Mouse (Mus musculus) lung, postnatal 10 days (tissue): ENCODE data around the gene Tcl1b2.
"Not testable (repeated sequence)": the region's sequence is repeated elsewhere in the genome, so short reads cannot be mapped to it uniquely, and the experiment has no call there.

Source experiments
- DNase-seq: peaks from one replicate; pipeline ENCODE4 v3.0.0; 2021

The Tcl1b2 gene

DNA sequence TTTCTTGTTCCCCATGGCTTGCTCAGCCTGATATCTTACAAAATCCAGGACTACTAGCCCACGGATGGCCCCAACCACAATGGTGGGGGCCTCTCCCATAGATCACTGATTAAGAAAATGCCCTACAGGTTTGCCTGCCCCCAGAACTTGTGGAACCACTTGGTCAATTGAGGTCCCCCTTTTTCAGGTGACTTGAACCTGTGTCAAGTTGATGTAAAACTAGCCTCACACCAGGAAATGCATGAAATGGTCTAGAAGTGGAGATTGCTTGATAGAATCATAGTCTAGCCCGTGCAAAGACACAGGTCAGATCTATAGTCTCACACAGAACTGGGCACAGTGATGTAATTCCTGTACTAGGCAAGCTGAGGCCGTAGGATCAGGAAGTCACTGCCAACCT lies at the start of gene Tcl1b2:
Gene Tcl1b2, plus strand, starts transcription at position 301 of the 400 bp plus-strand sequence.
- no peak for DNase-seq

- DNase-seq, result peak; percentile 27
Measured at GRCm38 (mm10) chr12:105099466-105100044, 46.3 kb upstream of the Tcl1b2 start.

DNA sequence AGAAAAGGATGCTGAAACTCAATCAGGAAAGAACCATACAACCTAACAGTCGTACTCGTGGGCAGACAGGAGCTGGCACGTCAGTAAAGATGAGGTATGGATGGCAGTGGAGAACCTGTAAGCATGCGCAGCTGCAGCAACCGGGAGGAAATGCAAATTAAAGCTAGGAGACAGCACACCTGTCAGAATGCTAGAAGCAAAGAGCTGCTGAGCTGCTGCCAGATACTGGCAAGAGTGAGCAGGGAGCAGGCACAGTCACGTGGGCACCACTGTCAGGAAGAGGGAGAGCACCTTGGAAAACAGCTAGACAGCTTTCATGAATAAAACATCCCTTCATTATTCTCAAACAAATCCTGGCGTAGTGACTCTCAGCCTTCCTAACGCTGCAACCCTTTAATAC lies 42.9 kb upstream of the Tcl1b2 start:
- DNase-seq, result no peak

DNA sequence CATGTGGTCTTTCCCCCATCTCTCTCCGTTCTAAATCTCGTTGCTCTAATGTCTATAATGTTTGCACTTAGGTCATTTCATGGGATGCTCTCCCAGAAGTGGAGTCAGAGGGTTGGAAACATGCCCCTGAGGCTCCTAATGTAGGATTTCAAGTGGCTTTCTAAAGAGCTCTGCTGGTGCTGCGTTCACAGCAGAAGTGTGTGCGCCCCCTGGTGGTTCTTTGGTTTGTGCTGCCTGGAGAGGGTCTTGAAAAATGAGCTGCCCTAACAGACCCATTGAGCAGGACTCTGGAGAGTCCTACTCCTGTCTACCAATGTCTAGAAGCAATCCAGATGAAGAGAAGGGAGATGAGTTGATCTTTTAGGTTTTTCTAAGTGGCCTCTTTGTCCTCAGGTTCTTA lies 41.8 kb upstream of the Tcl1b2 start:
- peak; percentile 87 for DNase-seq

DNA sequence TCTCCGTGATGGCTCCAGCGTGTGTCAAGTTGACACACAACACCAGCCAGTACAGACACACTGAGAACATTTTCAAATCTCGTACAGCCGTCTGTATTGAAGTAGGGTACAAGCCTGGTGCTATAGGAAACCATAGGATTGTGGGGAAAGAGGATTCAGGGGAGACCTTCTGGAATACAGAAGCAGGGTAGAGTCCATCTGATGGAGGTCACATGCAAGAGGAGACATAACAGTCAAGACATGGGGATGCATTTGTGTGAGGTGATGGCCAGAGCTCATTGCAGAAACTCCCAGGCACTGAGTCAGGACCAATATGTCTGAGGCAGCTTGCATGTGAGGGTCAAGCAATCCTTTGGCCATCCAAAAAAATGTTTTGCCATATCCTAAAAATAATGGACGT lies 40.5 kb upstream of the Tcl1b2 start:
- no peak for DNase-seq

DNA sequence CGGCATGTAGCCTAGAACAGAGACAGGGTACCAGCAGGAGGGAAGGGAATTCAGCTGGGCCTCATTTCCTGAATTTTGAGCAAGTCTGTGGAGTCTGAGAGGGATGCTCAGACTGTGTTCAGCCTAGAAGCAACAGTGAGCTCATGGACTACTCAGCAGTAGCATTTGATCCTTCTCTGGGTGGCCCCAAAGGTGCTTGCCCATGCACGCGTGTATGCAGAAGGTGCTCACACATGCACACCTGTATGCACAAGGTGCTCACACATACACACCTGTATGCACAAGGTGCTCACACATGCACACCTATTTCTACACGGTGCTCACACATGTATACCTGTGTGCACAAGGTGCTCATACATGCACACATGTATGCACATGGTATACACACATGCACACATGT lies 37.0 kb upstream of the Tcl1b2 start:
- no peak for DNase-seq

DNA sequence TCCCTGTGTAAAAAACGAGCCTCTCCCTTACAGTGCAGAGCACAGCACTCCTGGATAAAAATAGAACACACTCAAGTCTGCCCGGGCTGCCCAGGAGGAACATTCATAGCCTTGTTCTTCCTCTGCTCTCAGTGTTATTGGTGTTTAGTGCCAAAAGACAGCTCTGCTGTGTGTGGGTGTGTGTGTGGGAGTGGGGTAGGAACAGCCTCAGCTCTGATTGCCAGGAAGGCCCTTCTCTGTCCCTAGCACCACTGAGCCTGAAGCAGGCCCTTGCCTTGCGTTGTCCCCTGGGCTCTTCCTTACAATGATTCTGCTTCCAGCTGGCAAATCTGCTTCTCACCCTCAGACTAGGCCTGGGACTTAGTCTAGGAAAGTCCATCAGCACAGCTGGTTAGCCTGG lies 36.4 kb upstream of the Tcl1b2 start:
- DNase-seq, result no peak

DNA sequence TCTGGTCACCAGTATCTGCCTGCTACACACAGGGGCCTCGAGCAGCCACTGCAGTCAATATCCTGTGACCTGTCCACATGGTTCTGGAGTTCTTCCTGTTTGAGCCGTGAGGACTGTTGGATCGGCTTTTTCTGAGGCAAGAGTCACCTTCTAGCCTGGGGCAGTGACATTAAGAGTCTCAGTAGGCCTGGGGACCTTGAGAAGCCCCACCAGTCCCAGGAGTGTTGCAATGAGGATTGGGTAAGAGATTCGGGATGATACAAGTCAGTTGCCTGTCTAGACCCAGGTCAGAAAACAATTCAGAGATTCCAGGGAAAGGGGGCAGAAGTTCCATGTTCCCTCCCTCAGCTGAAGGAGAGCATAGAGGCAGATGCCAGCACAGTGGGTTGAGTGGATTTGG lies 36.0 kb upstream of the Tcl1b2 start:
- no peak for DNase-seq

DNA sequence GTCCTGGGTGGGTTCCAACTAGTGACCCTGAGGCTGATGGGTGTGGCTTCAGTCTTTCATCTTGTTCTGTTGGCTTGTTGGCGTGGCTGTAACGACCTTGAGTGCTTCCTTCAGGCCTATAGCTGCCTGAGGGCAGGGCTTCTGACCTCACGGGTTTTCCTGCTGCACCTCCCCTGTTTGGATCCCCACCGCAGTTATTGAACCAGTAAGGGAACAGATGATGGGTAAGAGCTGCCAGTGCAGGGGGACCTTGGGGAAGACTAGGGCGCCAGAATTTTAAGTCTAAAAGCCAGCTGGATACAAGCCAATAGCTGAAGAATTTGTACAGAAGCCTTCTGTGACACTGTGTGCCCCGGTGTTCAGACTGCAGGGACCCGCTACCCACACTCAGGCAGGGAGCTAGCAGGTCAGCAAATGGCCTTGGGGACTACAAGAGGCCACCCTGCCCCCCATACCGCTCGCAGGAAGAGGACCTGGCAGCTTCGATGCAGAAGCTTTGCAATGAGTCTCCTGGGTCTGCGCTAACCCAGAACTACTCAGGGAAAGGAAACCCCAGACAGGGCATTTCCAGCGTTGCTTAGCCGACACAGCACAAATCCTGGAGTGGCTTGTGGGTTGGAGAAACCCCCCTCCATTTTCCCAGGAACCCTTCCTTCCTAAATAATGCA lies 33.4 kb upstream of the Tcl1b2 start:
- peak; percentile 6 for DNase-seq

DNA sequence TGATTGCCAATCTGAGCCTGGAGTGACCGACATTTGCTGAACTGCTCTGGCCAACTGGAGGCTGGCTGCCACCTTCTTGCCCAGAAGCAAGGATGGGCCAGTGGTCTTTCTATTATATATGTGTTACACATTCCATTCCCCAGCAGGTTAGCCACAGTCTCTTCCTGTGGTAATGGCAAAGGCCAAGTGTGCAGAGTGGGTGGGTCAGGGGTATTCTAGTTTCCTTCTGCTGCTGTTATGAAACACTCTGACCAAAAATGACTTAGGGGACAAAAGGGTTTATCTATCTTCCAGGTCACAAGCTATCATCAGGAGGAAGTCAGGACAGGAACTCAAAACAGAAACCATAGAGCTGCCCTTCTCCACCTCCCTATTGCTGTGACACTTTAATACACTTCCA lies 29.2 kb upstream of the Tcl1b2 start:
- no peak for DNase-seq

GRCm38 (mm10) chr12:105125362-105125761 lies 20.5 kb upstream of the Tcl1b2 start:
- no peak for DNase-seq

DNA sequence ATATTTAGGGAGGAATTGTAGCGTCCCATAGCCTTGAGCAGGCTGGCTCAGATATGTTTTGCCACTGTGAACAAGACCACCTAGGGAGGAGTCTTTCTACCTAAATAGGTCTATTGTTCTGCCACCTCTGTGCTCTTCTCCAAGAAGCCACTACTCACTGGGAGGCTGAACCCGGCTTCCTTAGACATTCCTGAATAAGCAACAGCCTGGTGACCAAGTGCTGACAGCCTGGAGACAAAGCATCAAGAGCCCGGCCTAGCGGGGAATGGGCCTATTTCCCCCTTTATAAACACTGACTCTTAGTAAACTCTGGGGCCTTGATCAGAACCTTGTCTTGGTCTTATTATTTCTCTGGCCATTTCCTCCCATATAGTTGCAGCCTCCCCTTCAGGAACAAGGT lies 19.3 kb upstream of the Tcl1b2 start:
- no peak for DNase-seq

DNA sequence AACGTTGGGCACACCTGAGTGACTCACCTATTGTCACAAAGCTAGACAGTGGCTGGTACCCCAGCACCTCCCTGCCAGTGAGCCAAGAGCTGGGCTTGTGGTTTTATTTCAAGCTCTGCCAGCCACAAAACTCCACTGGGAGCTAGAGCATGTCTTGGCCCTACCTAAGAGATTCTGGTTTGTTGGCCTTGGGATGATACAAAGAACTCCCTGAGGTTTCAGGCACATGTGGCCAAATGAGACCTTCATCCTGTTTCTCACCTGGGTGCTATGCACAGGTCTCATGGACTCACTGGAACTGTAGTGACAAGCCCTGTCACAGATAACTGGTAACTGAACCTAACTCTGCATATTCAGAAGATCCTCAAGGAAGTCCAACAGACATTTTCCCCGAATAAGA lies 18.2 kb upstream of the Tcl1b2 start:
- DNase-seq, result no peak

- not testable (repeated sequence) for DNase-seq
Measured at GRCm38 (mm10) chr12:105129494-105130205, 16.2 kb upstream of the Tcl1b2 start.

DNA sequence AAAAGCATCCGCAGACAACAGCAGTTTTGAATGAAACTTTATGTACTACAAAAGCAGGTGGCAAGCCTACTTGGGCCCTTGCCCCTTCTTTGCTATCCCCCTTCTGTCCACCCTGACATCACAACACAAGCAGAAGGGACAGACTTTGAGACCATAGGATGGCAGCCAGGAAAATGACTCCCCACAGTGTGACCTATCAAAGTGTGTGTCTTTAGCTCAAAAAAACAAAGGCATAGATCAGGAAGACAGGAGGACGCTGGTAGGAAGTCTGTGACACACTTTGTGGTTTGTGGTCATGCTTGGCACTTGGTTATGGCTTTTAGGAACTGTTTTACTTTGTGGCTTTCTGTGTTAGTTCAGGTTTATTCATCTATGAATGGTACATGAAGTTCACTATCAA lies 11.6 kb upstream of the Tcl1b2 start:
- DNase-seq, result not testable (repeated sequence)

DNA sequence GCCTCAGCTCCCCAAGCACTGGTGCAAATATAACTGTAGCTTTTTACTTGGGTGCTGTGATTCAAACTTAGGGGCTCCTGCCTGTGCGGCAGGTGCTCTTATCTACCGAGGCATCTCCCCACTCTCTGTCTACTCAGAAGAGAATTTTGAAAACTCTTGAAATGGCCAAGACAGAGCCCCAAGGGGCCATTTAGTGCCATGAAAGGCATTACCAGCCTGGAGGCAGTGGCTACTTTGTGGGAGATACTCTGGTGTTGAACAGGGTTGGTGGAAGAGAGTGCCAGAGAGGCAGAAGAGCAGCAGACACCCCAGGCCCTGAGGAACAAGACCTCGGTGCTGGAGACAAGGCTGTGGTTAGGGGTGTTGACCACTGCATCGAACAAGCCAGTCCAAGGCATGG lies 11.0 kb upstream of the Tcl1b2 start:
- DNase-seq, result not testable (repeated sequence)

DNA sequence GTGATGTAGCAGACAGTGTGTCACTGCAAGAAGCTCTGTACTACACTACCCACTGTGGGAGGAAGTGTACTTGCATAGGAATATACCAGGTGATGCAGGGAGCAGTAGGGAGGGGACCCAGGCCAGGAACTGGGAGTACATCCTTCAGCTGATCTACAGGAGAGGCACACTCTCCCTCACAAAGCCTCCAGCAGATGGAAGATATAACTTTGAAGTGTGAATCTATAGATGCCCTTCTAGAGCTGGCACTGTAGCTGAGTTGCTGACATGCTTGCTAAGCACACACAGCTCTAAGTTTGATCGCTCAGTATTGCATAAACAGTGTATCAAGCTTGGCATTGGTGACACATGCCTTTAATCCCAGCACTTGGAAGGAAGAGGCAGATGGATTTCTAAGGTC lies 8.1 kb upstream of the Tcl1b2 start:
- DNase-seq, result not testable (repeated sequence)

GRCm38 (mm10) chr12:105143096-105143495 lies 2.7 kb upstream of the Tcl1b2 start:
- no peak for DNase-seq

DNA sequence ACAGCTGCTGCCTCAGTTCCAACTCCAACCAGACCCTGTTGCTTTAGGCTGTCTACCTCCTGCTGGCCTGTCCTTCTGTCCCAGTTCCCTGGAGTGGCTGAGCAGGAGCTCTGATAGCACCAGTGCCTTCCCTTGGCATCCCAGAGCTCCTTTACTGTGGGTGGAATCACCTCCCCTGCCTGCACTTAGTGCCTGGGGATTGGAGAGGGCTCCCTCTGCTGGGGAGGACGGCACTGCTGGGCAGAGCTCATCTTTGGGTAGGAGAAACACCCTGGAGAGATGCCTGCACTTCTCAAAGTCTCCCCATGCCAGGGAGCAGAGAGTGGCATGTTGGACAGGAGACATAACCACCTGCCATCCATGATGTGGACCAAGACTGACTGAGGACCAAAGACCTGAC lies 886 bp upstream of the Tcl1b2 start:
- not testable (repeated sequence) for DNase-seq

GRCm38 (mm10) chr12:105155286-105155685 lies 9.5 kb downstream of the Tcl1b2 start:
- not testable (repeated sequence) for DNase-seq

- DNase-seq, result no peak
Measured at GRCm38 (mm10) chr12:105158842-105159241, 13.0 kb downstream of the Tcl1b2 start.

GRCm38 (mm10) chr12:105159390-105159789 lies 13.6 kb downstream of the Tcl1b2 start, which contains the start of gene Tcl1b1:
Tcl1b1 (plus strand) TSS chr12:105159690.
- DNase-seq, result no peak

- DNase-seq, result no peak
Measured at GRCm38 (mm10) chr12:105166734-105167133, 20.9 kb downstream of the Tcl1b2 start.

GRCm38 (mm10) chr12:105173366-105173765 lies 27.6 kb downstream of the Tcl1b2 start:
- peak; percentile 52 for DNase-seq
